Mouse (Mus musculus) heart, embryonic 14.5 days (tissue): Measurements from ENCODE around the gene Sox15. TPM values are rescaled to one million over a fixed set of nuclear protein-coding genes. Genes with fewer than 3 reads are reported as not detected.
"Not testable (repeated sequence)": the region's sequence is repeated elsewhere in the genome, so short reads cannot be mapped to it uniquely, and the experiment has no call there.

ENCODE experiments used
- ATAC-seq: fragments of 200-750 bp; cut with Nextera tagmentation; 2 replicates; pipeline ENCODE4 v1.8.0; 2017; ENCODE audit warnings: low read depth, moderate TSS enrichment; ENCODE audit not compliant: insufficient number of reproducible peaks, insufficient read depth, low FRiP score
- H3K27ac ChIP-seq, 2 experiments: fragments of 200-500 bp in 1 of 2; fragments of 300-500 bp in 1 of 2; sonication (generic) in 1 of 2; replicated peaks in 1 of 2; 2 replicates each; pipeline ENCODE4 v1.5.1; 2012 to 2014; ENCODE audit warnings: low read depth in 2 of 2, low read length in 2 of 2, control low read depth in 1 of 2, mild to moderate bottlenecking in 1 of 2, mixed read lengths in 1 of 2; ENCODE audit not compliant: control insufficient read depth in 1 of 2, insufficient read depth in 1 of 2
- H3K27me3 ChIP-seq: fragments of 300-500 bp; sonication (generic); 2 replicates; pipeline ENCODE4 v1.6.1; 2014; ENCODE audit warnings: mild to moderate bottlenecking, low read length, control low read depth; ENCODE audit not compliant: control insufficient read depth, insufficient read depth
- H3K36me3 ChIP-seq: fragments of 300-500 bp; sonication (generic); 2 replicates; pipeline ENCODE4 v1.6.1; 2014; ENCODE audit warnings: mild to moderate bottlenecking, control low read depth, low read length, mixed read lengths; ENCODE audit not compliant: control insufficient read depth, insufficient read depth
- H3K4me1 ChIP-seq, 2 experiments: fragments of 200-500 bp in 1 of 2; fragments of 300-500 bp in 1 of 2; sonication (generic) in 1 of 2; 2 replicates each; pipeline ENCODE4 v1.6.1; 2012 to 2014; ENCODE audit warnings: low read length in 2 of 2, control low read depth in 1 of 2, mixed read lengths in 1 of 2; ENCODE audit not compliant: control insufficient read depth in 2 of 2, insufficient read depth in 2 of 2
- H3K4me2 ChIP-seq: fragments of 300-500 bp; sonication (generic); 2 replicates; pipeline ENCODE4 v1.6.1; 2014; ENCODE audit warnings: mild to moderate bottlenecking, low read length
- H3K4me3 ChIP-seq, 2 experiments: fragments of 200-500 bp in 1 of 2; fragments of 300-500 bp in 1 of 2; sonication (generic) in 1 of 2; 2 replicates each; pipeline ENCODE4 v1.5.1; 2012 to 2014; ENCODE audit warnings: low read length in 2 of 2, mild to moderate bottlenecking in 2 of 2, control low read depth in 1 of 2, low read depth in 1 of 2, moderate library complexity in 1 of 2; ENCODE audit not compliant: control insufficient read depth in 1 of 2, insufficient read depth in 1 of 2
- H3K9ac ChIP-seq: fragments of 300-500 bp; sonication (generic); 2 replicates; pipeline ENCODE4 v1.6.1; 2014; ENCODE audit warnings: mild to moderate bottlenecking, low read length
- H3K9me3 ChIP-seq: fragments of 300-500 bp; sonication (generic); 2 replicates; pipeline ENCODE4 v1.6.1; 2016; ENCODE audit warnings: low read length, control low read depth; ENCODE audit not compliant: control insufficient read depth
- WGBS: fragments of 180-500 bp; shearing (Covaris S2); extraction: QIAGEN DNeasy Blood & Tissue Kit; methylation state at CpG from one replicate; pipeline ENCODE4 v1.1.7; 2014; 5-methylcytosine and 5-hydroxymethylcytosine counted together
- polyA plus RNA-seq: library from polyadenylated mRNA; unstranded; fragments of >200 nt; fragmentation: Nextera tagmentation; extraction: Ambion mirVana; gene quantifications from 2 replicates; pipeline ENCODE4 v1.2.1, GENCODE M21; 2014

The Sox15 gene
- polyA plus RNA-seq, 1 experiment from 2014 or later: not detected

DNA sequence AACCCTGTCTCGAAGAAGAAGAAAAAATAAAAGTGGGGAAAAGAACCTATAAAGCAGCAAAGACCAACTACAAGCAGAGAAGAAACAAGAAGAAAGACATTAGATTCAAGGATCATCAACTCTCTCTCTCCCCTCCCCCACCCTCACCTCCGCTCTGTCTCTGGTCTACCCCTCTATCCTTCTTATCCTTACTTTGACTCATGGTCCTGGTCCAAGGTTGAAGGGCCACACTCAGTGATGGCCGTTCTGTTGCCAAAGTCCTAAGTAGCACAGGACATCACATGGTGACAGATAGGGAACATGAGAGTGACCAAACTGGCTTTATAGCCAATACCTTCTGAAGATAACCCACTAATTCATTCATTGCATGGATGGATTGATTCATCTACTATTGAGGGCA lies 42.3 kb downstream of the Sox15 start:
- WGBS: 80% methylated on average over 3 of the region's 3 CpGs
- Histone ChIP-seq H3K4me3 (no peak overlapping the region), H3K27ac (no peak overlapping the region), H3K4me1 (peaks cover 14 to 27% of the 10 kb centered on the region in 2 experiments), H3K27me3 (no peaks in the 10 kb centered on the region), H3K4me2 (no peak overlapping the region), H3K9ac (no peak overlapping the region), H3K9me3 (no peaks in the 10 kb centered on the region), H3K36me3 (no peaks in the 10 kb centered on the region)
- ATAC-seq: no peak

DNA sequence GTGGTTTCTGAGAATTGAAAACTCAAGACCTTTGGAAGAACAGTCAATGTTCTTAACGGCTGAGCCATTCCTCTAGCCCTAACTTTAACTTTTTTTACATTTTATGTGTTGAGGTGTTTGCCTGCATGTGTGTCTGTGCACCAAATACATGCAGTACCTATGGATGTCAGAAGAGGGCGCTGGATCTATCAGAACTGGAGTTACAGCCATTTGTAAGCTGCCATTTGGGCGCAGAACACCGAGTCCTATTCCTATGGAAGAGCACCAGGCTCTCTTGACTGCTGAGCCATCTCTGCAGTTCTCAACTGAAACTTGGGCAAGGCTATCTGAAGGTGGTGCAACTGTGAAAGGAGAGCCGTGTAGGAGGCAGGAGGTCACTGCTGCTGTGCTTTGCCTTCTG lies 43.5 kb downstream of the Sox15 start:
- no peak for ATAC-seq
- H3K9me3 ChIP-seq: no peaks in the 10 kb centered on the region
- peaks cover 12 to 24% of the 10 kb centered on the region in 2 experiments for H3K4me1 ChIP-seq
- H3K27ac ChIP-seq: no peak overlapping the region
- no peaks in the 10 kb centered on the region for H3K36me3 ChIP-seq
- H3K9ac ChIP-seq: no peak overlapping the region
- H3K4me3 ChIP-seq: no peak overlapping the region
- H3K27me3 ChIP-seq: no peaks in the 10 kb centered on the region
- no peak overlapping the region for H3K4me2 ChIP-seq
- 68% methylated on average over 5 of the region's 5 CpGs for WGBS

DNA sequence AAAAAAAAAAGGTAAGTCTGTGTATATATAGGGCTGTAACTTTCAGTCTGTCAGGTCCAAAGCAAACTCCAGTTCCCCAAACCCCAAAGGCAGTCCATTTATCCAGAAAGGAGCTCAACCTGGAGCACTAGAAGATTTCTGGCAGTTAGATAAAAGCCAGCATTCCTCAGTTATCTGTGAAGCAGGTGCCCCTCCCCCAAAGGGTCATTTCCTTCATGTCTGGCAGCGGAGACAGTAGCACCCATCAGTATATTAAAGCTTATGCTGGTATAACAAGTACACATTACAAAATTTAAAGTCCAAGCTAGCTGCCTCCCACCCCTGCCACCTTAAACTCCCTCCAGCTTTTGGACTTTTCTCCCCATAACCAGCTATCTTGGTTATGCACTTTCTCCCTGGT lies 44.5 kb downstream of the Sox15 start:
- Histone ChIP-seq H3K27ac (no peak overlapping the region), H3K4me3 (no peak overlapping the region), H3K27me3 (no peaks in the 10 kb centered on the region), H3K4me2 (no peak overlapping the region), H3K9ac (no peak overlapping the region), H3K4me1 (peaks cover 12 to 23% of the 10 kb centered on the region in 2 experiments), H3K36me3 (no peaks in the 10 kb centered on the region), H3K9me3 (no peaks in the 10 kb centered on the region)
- 9% methylated on average over 1 of the region's 1 CpGs for WGBS
- ATAC-seq: no peak

DNA sequence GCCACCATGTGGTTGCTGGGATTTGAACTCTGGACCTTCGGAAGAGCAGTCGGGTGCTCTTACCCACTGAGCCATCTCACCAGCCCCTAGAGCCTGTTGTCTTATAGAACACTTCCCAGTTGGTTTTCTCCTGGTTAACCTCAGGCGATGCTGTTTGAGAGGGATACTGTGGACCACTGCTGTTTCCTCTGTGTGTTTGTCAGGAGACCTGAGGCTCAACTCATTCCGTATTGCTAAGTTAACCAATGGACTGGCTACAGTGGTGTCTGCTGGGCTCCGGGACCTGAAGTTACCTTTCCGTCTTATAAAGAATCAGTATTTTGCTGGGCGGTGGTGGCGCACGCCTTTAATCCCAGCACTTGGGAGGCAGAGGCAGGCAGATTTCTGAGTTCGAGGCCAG lies 47.8 kb downstream of the Sox15 start:
- not testable (repeated sequence) for H3K9me3 ChIP-seq, H3K27ac ChIP-seq, H3K4me3 ChIP-seq, H3K9ac ChIP-seq, H3K4me2 ChIP-seq, H3K36me3 ChIP-seq, H3K27me3 ChIP-seq, ATAC-seq
- whole genome bisulfite sequencing: 90% methylated on average over 10 of the region's 10 CpGs
- peaks cover 5 to 12% of the 10 kb centered on the region in 2 experiments; a peak in 3 of 4 replicates for H3K4me1 ChIP-seq

DNA sequence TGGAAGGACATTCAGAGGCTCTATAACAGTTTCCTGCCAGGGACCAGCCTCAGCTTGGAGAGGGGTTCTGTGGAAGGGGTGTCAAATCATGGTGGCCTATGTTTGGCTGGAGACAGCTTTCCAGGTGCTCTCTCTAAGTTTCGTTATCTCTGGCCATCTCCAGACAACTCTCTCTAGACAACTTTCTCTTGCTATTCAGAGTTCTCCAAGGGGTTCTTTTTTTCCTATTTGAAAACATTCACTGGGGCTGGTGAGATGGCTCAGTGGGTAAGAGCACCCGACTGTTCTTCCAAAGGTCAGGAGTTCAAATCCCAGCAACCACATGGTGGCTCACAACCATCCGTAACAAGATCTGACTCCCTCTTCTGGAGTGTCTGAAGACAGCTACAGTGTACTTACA lies 48.3 kb downstream of the Sox15 start:
- not testable (repeated sequence) for H3K9me3 ChIP-seq, H3K36me3 ChIP-seq, H3K4me2 ChIP-seq, H3K9ac ChIP-seq, H3K4me3 ChIP-seq, H3K27me3 ChIP-seq, ATAC-seq, H3K27ac ChIP-seq
- peaks cover 5 to 12% of the 10 kb centered on the region in 2 experiments; a peak in 3 of 4 replicates for H3K4me1 ChIP-seq
- 90% methylated on average over 2 of the region's 3 CpGs for WGBS

DNA sequence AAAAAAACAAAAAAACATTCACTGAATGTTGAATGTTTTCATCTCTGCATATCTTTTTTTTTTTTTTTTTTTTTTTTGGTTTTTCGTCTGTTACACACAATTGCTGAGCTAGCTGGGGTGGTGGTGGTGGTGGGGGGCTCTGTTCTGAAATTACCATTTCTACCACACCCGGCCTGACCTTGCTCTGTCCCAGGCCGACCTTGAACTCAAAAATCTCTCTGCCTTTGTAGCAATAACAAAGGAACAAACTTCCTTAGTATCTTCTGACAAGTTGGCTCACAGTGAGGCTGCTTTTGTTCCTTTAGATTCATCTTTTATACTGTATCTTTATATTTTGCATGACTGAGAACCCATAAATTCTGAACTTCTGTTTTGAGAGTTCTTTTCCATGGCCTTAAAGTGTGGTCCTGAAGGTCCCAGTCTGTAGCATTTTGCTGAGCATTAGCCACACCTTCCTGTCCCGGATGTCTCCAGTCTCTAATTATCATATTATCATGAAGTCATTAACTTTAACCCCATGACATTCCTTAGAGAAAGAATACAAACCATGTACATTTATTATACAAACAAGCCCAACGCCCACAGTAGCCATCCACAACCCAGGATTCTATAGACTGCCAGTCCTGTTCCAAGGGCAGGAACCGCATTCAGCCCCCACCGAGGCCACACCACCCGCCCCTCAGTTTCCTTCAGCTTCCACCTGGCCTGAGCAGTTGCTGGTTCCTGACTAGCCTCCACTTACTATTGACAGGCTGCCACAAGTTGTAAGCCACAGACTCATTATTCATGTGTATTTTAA lies 48.9 kb downstream of the Sox15 start:
- WGBS: 63% methylated on average over 8 of the region's 8 CpGs
- Histone ChIP-seq H3K27ac (no peak overlapping the region), H3K9me3 (no peaks in the 10 kb centered on the region), H3K4me2 (no peak overlapping the region), H3K9ac (no peak overlapping the region), H3K27me3 (no peaks in the 10 kb centered on the region), H3K4me1 (peaks cover 5 to 12% of the 10 kb centered on the region in 2 experiments), H3K36me3 (no peaks in the 10 kb centered on the region), H3K4me3 (no peak overlapping the region)
- no peak for ATAC-seq

DNA sequence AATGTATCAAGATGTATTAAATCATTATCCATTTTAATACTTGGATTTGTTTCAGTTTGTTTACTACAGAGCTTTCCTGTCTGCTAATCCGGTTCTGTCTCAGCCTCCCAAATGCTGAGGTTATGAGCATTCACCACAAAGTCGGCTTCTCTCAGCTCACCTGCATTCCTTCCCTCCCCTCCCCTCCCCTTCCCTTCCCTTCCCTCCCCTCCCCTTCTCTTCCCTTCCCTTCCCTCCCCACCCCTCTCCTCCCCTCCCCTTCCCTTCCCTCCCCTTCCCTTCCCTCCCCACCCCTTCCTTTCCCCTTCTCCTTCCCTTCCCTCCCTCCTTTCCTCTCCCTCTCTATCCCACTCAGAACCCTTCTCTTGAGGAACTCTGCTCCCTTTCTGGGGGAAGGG lies 49.5 kb downstream of the Sox15 start:
- peaks cover 3 to 9% of the 10 kb centered on the region in 2 experiments for H3K4me1 ChIP-seq
- H3K36me3 ChIP-seq: no peaks in the 10 kb centered on the region
- no peak overlapping the region for H3K4me3 ChIP-seq
- H3K27me3 ChIP-seq: no peaks in the 10 kb centered on the region
- no peak overlapping the region for H3K4me2 ChIP-seq
- ATAC-seq: no peak
- H3K9ac ChIP-seq: no peak overlapping the region
- no peaks in the 10 kb centered on the region for H3K9me3 ChIP-seq
- no peak overlapping the region for H3K27ac ChIP-seq
- 34% methylated on average over 2 of the region's 2 CpGs for WGBS
